Mouse (Mus musculus) CH12.LX (cell line): ENCODE measurements around the gene St7. TPM values are rescaled to one million over a fixed set of nuclear protein-coding genes. Genes with fewer than 3 reads are reported as not detected.

Experiments used
- DNase-seq: peaks from one replicate; pipeline ENCODE4 v3.0.0-alpha.2; 2013; ENCODE audit errors: extremely low read depth
- H3K27ac ChIP-seq: 2 replicates; pipeline ENCODE4 v1.5.1; 2012; ENCODE audit warnings: low read depth, mild to moderate bottlenecking, control low read depth, moderate library complexity; ENCODE audit not compliant: insufficient read depth
- H3K27me3 ChIP-seq: replicated peaks from 2 replicates; pipeline ENCODE3; 2012; ENCODE audit warnings: inconsistent platforms
- H3K36me3 ChIP-seq, 2 experiments: replicated peaks in 1 of 2; 2 replicates each; pipeline versions ENCODE3 to v1.6.1; 2012; ENCODE audit warnings: inconsistent platforms in 1 of 2, low read length in 1 of 2, mild to moderate bottlenecking in 1 of 2, mixed read lengths in 1 of 2, moderate library complexity in 1 of 2; ENCODE audit not compliant: control insufficient read depth in 1 of 2, insufficient read depth in 1 of 2
- H3K4me1 ChIP-seq, 2 experiments: 2 replicates each; pipeline ENCODE4 v1.6.1; 2012; ENCODE audit warnings: inconsistent platforms in 1 of 2, moderate library complexity in 1 of 2; ENCODE audit not compliant: insufficient read depth in 2 of 2, control insufficient read depth in 1 of 2
- H3K4me2 ChIP-seq: 2 replicates; pipeline ENCODE4 v1.6.1; 2012; ENCODE audit warnings: low read depth, mild to moderate bottlenecking, control low read depth; ENCODE audit not compliant: poor library complexity, insufficient read depth, severe bottlenecking
- H3K4me3 ChIP-seq, 3 experiments: fragments of 150-350 bp in 1 of 3; sonication (generic) in 1 of 3; replicated peaks in 1 of 3; 2 replicates each; pipeline versions ENCODE3 to v1.5.1; 2011 to 2012; ENCODE audit warnings: low read depth in 2 of 3, low read length in 2 of 3, mild to moderate bottlenecking in 2 of 3, moderate library complexity in 2 of 3, control low read depth in 1 of 3, improper control_type of control experiment in 1 of 3, inconsistent platforms in 1 of 3, mixed read lengths in 1 of 3; ENCODE audit not compliant: poor library complexity in 1 of 3
- H3K79me2 ChIP-seq: replicated peaks from 2 replicates; pipeline ENCODE4 v1.6.1; 2012; ENCODE audit warnings: mild to moderate bottlenecking, moderate library complexity; ENCODE audit not compliant: control insufficient read depth, poor library complexity, insufficient read depth, severe bottlenecking; ENCODE audit errors: extremely low read depth
- H3K9ac ChIP-seq: 2 replicates; pipeline ENCODE4 v1.6.1; 2012; ENCODE audit warnings: low read depth, mild to moderate bottlenecking, control low read depth, moderate library complexity; ENCODE audit not compliant: insufficient read depth
- H3K9me3 ChIP-seq: replicated peaks from 2 replicates; pipeline ENCODE3; 2012; ENCODE audit warnings: low read length, inconsistent platforms, mixed read lengths
- CTCF ChIP-seq, 2 experiments: IDR thresholded peaks in 1 of 2; conservative IDR thresholded peaks in 1 of 2; 2 replicates each; pipeline ENCODE4 v1.5.1; 2011 to 2012; ENCODE audit warnings: low read depth in 2 of 2, low read length in 2 of 2, improper control_type of control experiment in 1 of 2, inconsistent platforms in 1 of 2, mild to moderate bottlenecking in 1 of 2, moderate library complexity in 1 of 2
- EP300 ChIP-seq: IDR thresholded peaks from 2 replicates; pipeline ENCODE4 v1.6.1; 2011; ENCODE audit warnings: low read length, improper control_type of control experiment
- ETS1 ChIP-seq: conservative IDR thresholded peaks from 2 replicates; pipeline ENCODE4 v1.6.1; 2012; ENCODE audit warnings: low read depth, mild to moderate bottlenecking, inconsistent platforms, low read length, improper control_type of control experiment, moderate library complexity
- IRF4 ChIP-seq: IDR thresholded peaks from 2 replicates; pipeline ENCODE4 v1.6.1; 2014; ENCODE audit warnings: low read depth, mild to moderate bottlenecking, inconsistent platforms, low read length, improper control_type of control experiment
- JUN ChIP-seq: IDR thresholded peaks from 2 replicates; pipeline ENCODE4 v1.6.1; 2011; ENCODE audit warnings: low read depth, mild to moderate bottlenecking, low read length, improper control_type of control experiment, moderate library complexity; ENCODE audit not compliant: insufficient read depth
- MAFK ChIP-seq: IDR thresholded peaks from 2 replicates; pipeline ENCODE4 v1.6.1; 2011; ENCODE audit warnings: low read length, improper control_type of control experiment; ENCODE audit not compliant: insufficient replicate concordance
- MEF2A ChIP-seq: IDR thresholded peaks from 2 replicates; pipeline ENCODE4 v1.6.1; 2014; ENCODE audit warnings: low read depth, mild to moderate bottlenecking, inconsistent platforms, low read length, improper control_type of control experiment, borderline replicate concordance
- MXI1 ChIP-seq: IDR thresholded peaks from 2 replicates; pipeline ENCODE4 v1.6.1; 2011; ENCODE audit warnings: mild to moderate bottlenecking, low read depth, low read length, improper control_type of control experiment
- PAX5 ChIP-seq: IDR thresholded peaks from 2 replicates; pipeline ENCODE4 v1.6.1; 2012; ENCODE audit warnings: low read length, inconsistent platforms, mixed read lengths
- RCOR1 ChIP-seq: conservative IDR thresholded peaks from 2 replicates; pipeline ENCODE4 v1.6.1; 2012; ENCODE audit warnings: low read depth, mild to moderate bottlenecking, inconsistent platforms, low read length, improper control_type of control experiment
- SIN3A ChIP-seq: IDR thresholded peaks from 2 replicates; pipeline ENCODE4 v1.6.1; 2012; ENCODE audit warnings: low read length, improper control_type of control experiment, inconsistent platforms
- SMC3 ChIP-seq: IDR thresholded peaks from 2 replicates; pipeline ENCODE4 v1.6.1; 2011; ENCODE audit warnings: low read depth, low read length, improper control_type of control experiment
- TBP ChIP-seq: conservative IDR thresholded peaks from 2 replicates; pipeline ENCODE4 v1.6.1; 2011; ENCODE audit warnings: low read depth, low read length, improper control_type of control experiment
- TCF12 ChIP-seq: IDR thresholded peaks from 2 replicates; pipeline ENCODE4 v1.6.1; 2014; ENCODE audit warnings: low read depth, mild to moderate bottlenecking, inconsistent platforms, low read length, improper control_type of control experiment
- ZKSCAN1 ChIP-seq: IDR thresholded peaks from 2 replicates; pipeline ENCODE4 v1.6.1; 2012; ENCODE audit warnings: low read depth, inconsistent platforms, low read length, improper control_type of control experiment, borderline replicate concordance
- ZMIZ1 ChIP-seq: IDR thresholded peaks from 2 replicates; pipeline ENCODE4 v1.6.1; 2012; ENCODE audit warnings: low read depth, mild to moderate bottlenecking, inconsistent platforms, low read length, improper control_type of control experiment
- ZNF384 ChIP-seq: IDR thresholded peaks from 2 replicates; pipeline ENCODE4 v1.6.1; 2012; ENCODE audit warnings: low read depth, low read length, improper control_type of control experiment, inconsistent platforms
- dilution Hi-C: fragments of 300-500 bp; cut with MboI; formaldehyde crosslinking; loops from 2 replicates; pipeline ENCODE4 v1.14.3; 2020; ENCODE audit warnings: low sequenced_read_pairs; ENCODE audit not compliant: extremely low pct_unique_long_range_greater_than_20kb, extremely low pct_ligation_motif_present
- in situ Hi-C: fragments of 300-500 bp; cut with MboI; formaldehyde crosslinking; loops from 3 replicates; pipeline ENCODE4 v1.14.3; 2019; ENCODE audit warnings: low sequenced_read_pairs, low pct_ligation_motif_present, low pct_unique_long_range_greater_than_20kb, mixed read lengths
- polyA plus RNA-seq: library from polyadenylated mRNA; unstranded; fragments of >175 nt; gene quantifications from 2 replicates; pipeline ENCODE4 v1.2.1, GENCODE M21; 2012; ENCODE audit warnings: low read depth; ENCODE audit not compliant: insufficient read length
- total RNA-seq, 2 experiments: library from RNA; depleted of rRNA; stranded (reverse); fragments of 300-350 nt in 1 of 2; fragments of >200 nt in 1 of 2; gene quantifications; 2 replicates each; pipeline ENCODE4 v1.2.3; 2012 to 2014

St7 gene
- total and polyA plus RNA-seq, 3 experiments, result 33.9 to 64.1 (median 35.3) TPM

GRCm38 (mm10) chr6:17705973-17706372, 13.2 kb downstream of the St7 start:
- dilution Hi-C loops, result no loop called here

GRCm38 (mm10) chr6:17718978-17719377, 26.2 kb downstream of the St7 start:
- H3K79me2 ChIP-seq, result no peaks in the 10 kb centered on the region; the same call in 1 of the 2 replicates
- TF ChIP-seq ZKSCAN1, result no peak
- TF ChIP-seq ZNF384, result no peak
- TF ChIP-seq TCF12, result no peak
- TF ChIP-seq ETS1, result no peak
- TF ChIP-seq CTCF (conservative IDR thresholded peaks at IDR 0.05 in 1 of 2, IDR thresholded peaks at IDR 0.05 in 1 of 2; ENCODE audit: low read depth in 2 of 2, low read length in 2 of 2), result no peak
- TF ChIP-seq MEF2A, result no peak
- TF ChIP-seq EP300, result no peak
- no peak for TF ChIP-seq MXI1
- no peak for TF ChIP-seq TBP
- no peak for TF ChIP-seq SIN3A
- TF ChIP-seq, all 38 proteins: peak for 0
- Histone ChIP-seq H3K4me2 (no peak overlapping the region), H3K9me3 (peaks cover 3% of the 10 kb centered on the region), H3K36me3 (peaks cover 0 to 14% of the 10 kb centered on the region in 2 experiments), H3K27ac (no peak overlapping the region), H3K4me1 (peaks cover 0 to 18% of the 10 kb centered on the region in 2 experiments; a peak in 2 of 4 replicates), H3K9ac (no peak overlapping the region), H3K4me3 (no peak overlapping the region), H3K27me3 (no peaks in the 10 kb centered on the region)
- dilution Hi-C loops, result no loop called here
- no peak for DNase-seq
- in situ Hi-C loops, result no loop called here

More at GRCm38 (mm10) chr6:17705973-17706372, 13.2 kb downstream of the St7 start:
- H3K36me3 ChIP-seq, result peaks cover 0 to 3% of the 10 kb centered on the region in 2 experiments
- H3K9me3 ChIP-seq, result no peaks in the 10 kb centered on the region
- H3K4me3 ChIP-seq, result no peak overlapping the region
- no peak for TF ChIP-seq IRF4
- TF ChIP-seq ZNF384, result peak; percentile 37
- TF ChIP-seq, all 38 proteins: peak for 1
- no peak overlapping the region for H3K9ac ChIP-seq
- peaks cover under 1 to 8% of the 10 kb centered on the region in 2 experiments; a peak in 3 of 4 replicates for H3K4me1 ChIP-seq
- in situ Hi-C loops, result no loop called here
- H3K79me2 ChIP-seq, result no peaks in the 10 kb centered on the region
- no peak overlapping the region for H3K4me2 ChIP-seq
- DNase-seq, result no peak
- H3K27ac ChIP-seq, result no peak overlapping the region
- no peaks in the 10 kb centered on the region for H3K27me3 ChIP-seq

- Histone ChIP-seq H3K4me3 (no peak overlapping the region), H3K36me3 (peaks cover 0 to 14% of the 10 kb centered on the region in 2 experiments), H3K4me1 (peaks cover 0 to 22% of the 10 kb centered on the region in 2 experiments; a peak in 3 of 4 replicates), H3K27me3 (no peaks in the 10 kb centered on the region), H3K79me2 (no peaks in the 10 kb centered on the region; the same call in 1 of the 2 replicates), H3K9me3 (peaks cover 3% of the 10 kb centered on the region), H3K9ac (no peak overlapping the region), H3K4me2 (no peak overlapping the region), H3K27ac (no peak overlapping the region)
- dilution Hi-C loops (no loop called here), in situ Hi-C loops (no loop called here)
- TF ChIP-seq JUN (no peak), ZMIZ1 (no peak), EP300 (no peak), RCOR1 (no peak), IRF4 (no peak), MAFK (no peak), SMC3 (no peak), ETS1 (no peak), PAX5 (no peak)
- DNase-seq, result no peak
Observed at GRCm38 (mm10) chr6:17719423-17719822, 26.7 kb downstream of the St7 start.
